Mouse (Mus musculus) CD4-positive, CD25-positive, alpha-beta regulatory T cell, adult 2 months (primary cell): ENCODE data around the gene Gm9112.
"Not testable (repeated sequence)": the region's sequence is repeated elsewhere in the genome, so short reads cannot be mapped to it uniquely, and the experiment has no call there.

ENCODE experiments used
- DNase-seq: peaks from one replicate; pipeline ENCODE4 v3.0.0-alpha.2; 2012; ENCODE audit warnings: low read depth, low spot score

The Gm9112 gene

DNA sequence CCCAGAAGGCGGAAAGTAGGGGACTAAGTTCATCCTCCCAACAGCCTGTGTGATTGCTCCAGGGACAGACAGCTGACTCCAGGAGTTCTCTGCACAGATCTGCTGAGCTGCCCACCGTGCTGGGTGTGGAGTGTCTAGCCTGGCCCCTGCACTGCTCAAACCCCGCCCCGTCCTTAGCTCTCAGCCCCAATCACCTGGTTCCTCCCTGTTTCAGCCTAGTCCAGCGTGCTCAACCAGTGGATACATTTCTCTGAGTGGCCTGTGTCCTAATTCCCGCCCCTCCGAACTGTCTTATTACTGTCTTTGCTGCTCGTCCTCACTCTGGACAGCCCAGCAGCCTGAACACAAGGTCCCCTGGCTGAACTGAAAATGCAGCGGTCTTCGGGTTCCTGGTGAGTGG, at the start of gene Gm9112, which contains the start of gene Dmrtc1b:
Gene Gm9112, minus strand, starts transcription at position 101 of the 400 bp plus-strand sequence.
Gene Dmrtc1b, plus strand, starts transcription at position 331 of the 400 bp plus-strand sequence.
- DNase-seq = not testable (repeated sequence)

DNA sequence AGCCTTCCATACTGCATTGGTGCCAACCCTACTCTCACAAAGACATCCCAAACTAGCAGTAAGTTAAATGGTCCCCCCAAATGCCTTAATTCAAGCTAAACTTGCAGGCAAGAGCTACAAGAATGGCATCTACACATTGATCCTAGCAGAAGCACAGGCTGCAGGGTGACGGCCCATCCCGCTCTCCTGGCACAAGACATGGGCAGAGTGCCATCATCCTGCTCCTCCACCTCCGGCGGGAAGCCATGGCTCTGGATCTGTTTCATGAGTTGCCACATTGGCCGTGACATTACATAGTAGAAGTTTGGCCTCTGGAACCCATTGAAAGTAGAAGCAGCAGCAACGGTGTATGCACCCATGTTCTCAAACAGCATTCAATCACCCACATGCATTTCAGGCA, 16.8 kb upstream of the Gm9112 start:
- not testable (repeated sequence) for DNase-seq

DNA sequence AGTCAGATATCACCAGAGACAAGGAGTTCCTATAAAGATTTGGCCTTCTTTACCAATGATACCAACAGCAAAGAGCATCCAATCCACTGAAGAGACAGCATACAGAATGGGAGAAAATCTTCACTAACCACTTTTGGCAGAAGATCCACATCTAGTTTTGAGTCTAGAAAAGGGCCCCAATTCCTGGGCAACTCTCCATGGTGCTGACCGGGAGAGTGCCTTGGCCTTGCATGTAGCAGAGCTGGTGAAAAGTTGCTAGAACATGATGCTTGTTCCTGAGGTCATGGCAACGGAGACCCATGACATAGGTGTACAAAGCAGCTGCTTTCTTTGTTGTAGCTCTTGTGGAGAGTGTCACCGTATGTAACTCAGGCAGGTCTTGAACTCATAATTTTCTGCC, 6.8 kb downstream of the Gm9112 start:
- DNase-seq = not testable (repeated sequence)

DNA sequence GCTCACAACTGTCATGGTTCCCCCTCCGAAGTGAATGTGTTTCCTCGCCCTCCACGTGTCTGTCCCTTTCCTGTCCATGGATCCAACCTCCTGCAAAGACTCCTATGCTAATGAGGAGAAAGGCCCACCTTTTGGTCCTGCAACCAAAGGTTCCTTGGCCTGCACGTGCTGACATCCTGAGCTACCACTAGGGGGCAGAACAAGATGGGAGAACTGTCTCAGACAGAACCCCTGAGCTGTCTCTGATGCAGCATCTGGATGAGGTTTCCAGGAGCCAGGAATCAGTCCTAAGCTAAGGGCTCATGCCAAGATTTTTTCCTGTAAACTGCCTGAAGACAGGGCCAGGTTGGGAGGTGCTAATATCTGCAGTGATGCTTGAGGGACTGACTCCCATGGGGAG, 18.2 kb downstream of the Gm9112 start:
- peak; percentile 1 for DNase-seq

DNA sequence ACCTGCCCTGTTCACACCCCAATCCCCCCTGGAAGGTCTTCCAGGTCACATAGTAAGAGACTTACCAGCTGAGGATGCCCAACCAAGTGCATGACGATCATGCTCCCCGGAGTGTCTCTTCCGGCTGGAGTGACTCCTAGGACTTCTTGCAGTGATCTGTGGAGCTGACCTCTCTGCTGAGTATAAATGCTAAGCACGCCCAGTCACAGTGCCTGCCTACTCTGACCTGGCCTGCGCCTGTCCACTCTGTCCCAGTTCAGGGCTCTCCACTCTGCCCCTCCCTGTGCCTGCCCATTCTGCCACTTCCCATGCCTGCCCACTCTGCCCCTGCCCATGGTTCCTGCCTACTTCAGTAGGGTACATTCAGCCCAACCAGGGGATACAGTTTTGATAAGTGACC, 20.6 kb downstream of the Gm9112 start, which contains the start of gene Gm3880:
Gene Gm3880, minus strand, starts transcription at position 101 of the 400 bp plus-strand sequence.
- DNase-seq = not testable (repeated sequence)

DNA sequence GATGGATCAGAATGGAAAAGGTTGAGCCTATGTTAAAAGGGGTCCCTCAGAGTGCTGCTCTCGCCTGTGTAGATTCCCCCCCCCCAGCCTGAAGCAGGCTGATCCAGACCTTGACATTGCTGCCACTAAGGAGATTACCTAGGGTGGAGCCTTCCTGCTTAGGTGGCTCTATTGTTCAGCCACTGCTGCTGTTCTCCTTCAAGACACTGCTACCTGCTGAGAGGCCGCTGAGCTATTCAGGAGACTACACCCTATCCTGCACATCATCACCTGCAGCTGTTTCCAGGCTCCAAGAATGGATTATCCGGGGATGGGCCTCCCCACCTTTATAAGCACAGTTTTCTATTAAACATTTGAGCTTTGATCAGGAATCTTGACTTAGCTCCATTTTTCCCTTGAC, 22.7 kb downstream of the Gm9112 start:
- DNase-seq = not testable (repeated sequence)

DNA sequence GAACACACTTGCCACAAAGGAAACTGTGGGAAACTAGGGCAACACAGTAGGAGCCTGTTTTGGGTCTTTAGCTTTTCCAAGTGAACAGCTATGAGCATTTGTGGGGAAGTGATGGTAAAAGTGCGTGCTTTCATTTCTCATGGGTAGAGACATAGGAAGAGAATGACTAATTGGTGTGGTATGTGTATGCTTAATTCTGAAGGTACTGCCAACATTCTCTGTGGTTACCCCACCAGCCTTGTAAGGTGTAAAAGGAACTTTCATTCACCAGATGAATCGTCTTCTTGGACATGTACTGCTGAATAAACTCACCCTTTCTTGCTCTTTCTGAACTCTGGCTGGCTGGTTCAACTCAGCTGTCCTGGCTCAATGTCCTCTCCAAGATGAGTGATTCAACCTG, 40.8 kb downstream of the Gm9112 start:
- no peak for DNase-seq

DNA sequence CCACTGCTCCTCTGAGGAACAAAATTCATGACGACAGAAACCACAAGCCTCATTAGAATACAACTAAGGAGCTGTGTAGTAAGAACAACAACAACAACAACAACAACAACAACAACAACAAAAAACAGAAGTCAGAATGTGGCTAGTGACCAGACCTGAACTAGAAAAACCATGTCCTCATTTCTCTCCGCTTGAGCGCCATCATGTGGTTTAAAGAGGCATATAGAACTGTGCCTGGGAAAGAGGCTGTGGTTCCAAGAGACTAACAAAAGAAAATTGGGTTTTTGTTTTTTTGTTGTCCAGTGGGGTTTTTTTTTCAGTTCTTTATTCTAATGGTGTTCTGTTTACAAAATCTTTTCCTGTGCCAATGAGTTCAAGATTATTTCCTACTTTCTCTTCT, 46.7 kb downstream of the Gm9112 start:
- DNase-seq = peak; percentile 1
